In genomic region chr5:64029622-64030145, GRCm38 (mm10) we compare ENCODE assay signal across 14 mouse cellular contexts.
DNase-seq lines count a peak whose midpoint lies in the region; ATAC-seq lines count a peak whose summit lies in the region.
"Had no signal": no experiment of that assay in that cellular context is flagged by ENCODE, and none has a peak within 500 bp of the region (broad histone marks: within the 10 kb centered on the region; RNA-seq: fewer than 3 reads in every experiment).

No protein-coding gene starts in this region.

- no peak overlapping the region for H3K4me3 ChIP-seq in forebrain, embryonic 11.5 days (ENCODE audit: low read depth, low read length)
- no peak overlapping the region for H3K4me3 ChIP-seq in forebrain, embryonic 12.5 days (replicated peaks)
- H3K4me3 ChIP-seq in hindbrain, embryonic 12.5 days = no peak overlapping the region
- H3K4me3 ChIP-seq: embryonic facial prominence, embryonic 12.5 days; liver, embryonic 15.5 days had no signal

- DNase-seq in forebrain, embryonic 11.5 days (ENCODE audit: low spot score) = peak; percentile 30
- peak; percentile 15 for DNase-seq in urinary bladder, postnatal 14 days (ENCODE audit: low spot score)
- DNase-seq in urinary bladder, adult 2 months (ENCODE audit: low spot score) = no peak
- peak; percentile 21 for DNase-seq in lung, postnatal 14 days
- no peak for DNase-seq in MN1 (ENCODE audit: low spot score)
- DNase-seq in kidney, adult 11 months = no peak
- DNase-seq: forebrain, postnatal 0 days; kidney, adult 8-10 months; layer of hippocampus, postnatal 36 days; right cerebral cortex, postnatal 14 days had no signal

- no peaks in the 10 kb centered on the region for H3K9me3 ChIP-seq in forebrain, embryonic 11.5 days (ENCODE audit: control insufficient read depth, low read length)
- no peaks in the 10 kb centered on the region for H3K9me3 ChIP-seq in forebrain, embryonic 12.5 days
- H3K9me3 ChIP-seq in hindbrain, embryonic 12.5 days (replicated peaks) = no peaks in the 10 kb centered on the region
- H3K9me3 ChIP-seq: embryonic facial prominence, embryonic 12.5 days; liver, embryonic 15.5 days had no signal

- no peaks in the 10 kb centered on the region for H3K36me3 ChIP-seq in forebrain, embryonic 11.5 days (ENCODE audit: control insufficient read depth, insufficient read depth, low read length)
- H3K36me3 ChIP-seq in forebrain, embryonic 12.5 days (replicated peaks) = no peaks in the 10 kb centered on the region
- H3K36me3 ChIP-seq in hindbrain, embryonic 12.5 days = no peaks in the 10 kb centered on the region
- H3K36me3 ChIP-seq: embryonic facial prominence, embryonic 12.5 days; liver, embryonic 15.5 days had no signal

- no peaks in the 10 kb centered on the region for H3K27me3 ChIP-seq in forebrain, embryonic 11.5 days (ENCODE audit: control insufficient read depth, insufficient read depth, low read length)
- no peaks in the 10 kb centered on the region for H3K27me3 ChIP-seq in forebrain, embryonic 12.5 days
- H3K27me3 ChIP-seq in hindbrain, embryonic 12.5 days = no peaks in the 10 kb centered on the region
- H3K27me3 ChIP-seq: embryonic facial prominence, embryonic 12.5 days; liver, embryonic 15.5 days had no signal

- ATAC-seq in forebrain, embryonic 11.5 days (replicated peaks; ENCODE audit: low FRiP score) = no peak
- ATAC-seq in forebrain, embryonic 12.5 days (ENCODE audit: low FRiP score) = no peak
- no peak for ATAC-seq in hindbrain, embryonic 12.5 days (ENCODE audit: low FRiP score)
- ATAC-seq: forebrain, postnatal 0 days had no signal

- no peak overlapping the region for H3K9ac ChIP-seq in forebrain, embryonic 11.5 days (ENCODE audit: low read length)
- H3K9ac ChIP-seq in forebrain, embryonic 12.5 days = no peak overlapping the region
- no peak overlapping the region for H3K9ac ChIP-seq in hindbrain, embryonic 12.5 days
- H3K9ac ChIP-seq: embryonic facial prominence, embryonic 12.5 days; forebrain, postnatal 0 days; liver, embryonic 15.5 days had no signal

- 85% methylated on average over 7 of the region's 7 CpGs for WGBS in forebrain, embryonic 11.5 days
- WGBS in forebrain, embryonic 12.5 days = 85% methylated on average over 7 of the region's 7 CpGs
- 87% methylated on average over 7 of the region's 7 CpGs for WGBS in hindbrain, embryonic 12.5 days

- no peak overlapping the region for H3K27ac ChIP-seq in forebrain, embryonic 11.5 days (ENCODE audit: low read depth, low read length)
- no peak overlapping the region for H3K27ac ChIP-seq in forebrain, embryonic 12.5 days
- H3K27ac ChIP-seq in hindbrain, embryonic 12.5 days = no peak overlapping the region
- H3K27ac ChIP-seq: embryonic facial prominence, embryonic 12.5 days; liver, embryonic 15.5 days had no signal

- H3K4me1 ChIP-seq in forebrain, embryonic 11.5 days (replicated peaks; ENCODE audit: control insufficient read depth, insufficient read depth, low read length) = no peaks in the 10 kb centered on the region
- H3K4me1 ChIP-seq in forebrain, embryonic 12.5 days = no peaks in the 10 kb centered on the region
- H3K4me1 ChIP-seq in hindbrain, embryonic 12.5 days = no peaks in the 10 kb centered on the region
- H3K4me1 ChIP-seq: embryonic facial prominence, embryonic 12.5 days; liver, embryonic 15.5 days had no signal

- no peak overlapping the region for H3K4me2 ChIP-seq in forebrain, embryonic 11.5 days (ENCODE audit: low read depth, low read length, severe bottlenecking)
- H3K4me2 ChIP-seq in forebrain, embryonic 12.5 days = no peak overlapping the region
- no peak overlapping the region for H3K4me2 ChIP-seq in hindbrain, embryonic 12.5 days (replicated peaks)
- H3K4me2 ChIP-seq: embryonic facial prominence, embryonic 12.5 days; liver, embryonic 15.5 days had no signal

Comparison
In these comparisons a context has a peak if more than half of its experiments do, and no peak if none do; other contexts are left out.
1. DNase-seq: peak in forebrain, embryonic 11.5 days (single experiment), urinary bladder, postnatal 14 days (single experiment) and lung, postnatal 14 days (single experiment); none in urinary bladder, adult 2 months (single experiment), MN1 (single experiment) and kidney, adult 11 months (single experiment).